Mouse (Mus musculus) MEL (cell line): ENCODE measurements around the gene Vcl. TPM values are rescaled to one million over a fixed set of nuclear protein-coding genes. Genes with fewer than 3 reads are reported as not detected.

Experiments used
- DNase-seq: peaks from one replicate; pipeline ENCODE4 v3.0.0; 2011; ENCODE audit warnings: low read depth, low spot score
- H3K27ac ChIP-seq: 2 replicates; pipeline ENCODE4 v1.5.1; 2012; ENCODE audit warnings: low read depth, mild to moderate bottlenecking, control low read depth, low read length, moderate library complexity; ENCODE audit not compliant: control insufficient read depth
- H3K27me3 ChIP-seq, 2 experiments: fragments of 150-350 bp in 1 of 2; sonication (generic) in 1 of 2; 2 replicates each; pipeline ENCODE4 v1.6.1; 2012; ENCODE audit warnings: low read length in 2 of 2, mild to moderate bottlenecking in 2 of 2, improper control_type of control experiment in 1 of 2, moderate library complexity in 1 of 2; ENCODE audit not compliant: insufficient read depth in 2 of 2, control insufficient read depth in 1 of 2
- H3K36me3 ChIP-seq, 2 experiments: 2 replicates each; pipeline ENCODE4 v1.6.1; 2012 to 2014; ENCODE audit warnings: low read length in 2 of 2, improper control_type of control experiment in 1 of 2, inconsistent platforms in 1 of 2, mild to moderate bottlenecking in 1 of 2; ENCODE audit not compliant: insufficient read depth in 2 of 2, control insufficient read depth in 1 of 2
- H3K4me1 ChIP-seq, 2 experiments: fragments of 150-350 bp in 1 of 2; sonication (generic) in 1 of 2; 2 replicates each; pipeline ENCODE4 v1.6.1; 2012; ENCODE audit warnings: low read length in 2 of 2, improper control_type of control experiment in 1 of 2, mild to moderate bottlenecking in 1 of 2; ENCODE audit not compliant: insufficient read depth in 2 of 2, control insufficient read depth in 1 of 2
- H3K4me3 ChIP-seq, 2 experiments: fragments of 150-350 bp in 1 of 2; sonication (generic) in 1 of 2; 2 replicates each; pipeline ENCODE4 v1.5.1; 2012; ENCODE audit warnings: low read depth in 2 of 2, low read length in 2 of 2, mild to moderate bottlenecking in 2 of 2, moderate library complexity in 2 of 2, control low read depth in 1 of 2, improper control_type of control experiment in 1 of 2; ENCODE audit not compliant: control insufficient read depth in 1 of 2, insufficient read depth in 1 of 2
- H3K79me2 ChIP-seq: 2 replicates; pipeline ENCODE4 v1.6.1; 2012; ENCODE audit warnings: mild to moderate bottlenecking, low read length, moderate library complexity; ENCODE audit not compliant: control insufficient read depth, poor library complexity, insufficient read depth
- H3K9ac ChIP-seq: 2 replicates; pipeline ENCODE4 v1.6.1; 2012; ENCODE audit warnings: low read depth, mild to moderate bottlenecking, control low read depth, low read length, moderate library complexity; ENCODE audit not compliant: control insufficient read depth, poor library complexity, severe bottlenecking
- H3K9me3 ChIP-seq: fragments of 150-350 bp; sonication (generic); replicated peaks from 2 replicates; pipeline ENCODE4 v1.6.1; 2012; ENCODE audit warnings: mild to moderate bottlenecking, low read length, improper control_type of control experiment, moderate library complexity; ENCODE audit not compliant: insufficient read depth
- BHLHE40 ChIP-seq: IDR thresholded peaks from 2 replicates; pipeline ENCODE4 v1.6.1; 2012; ENCODE audit warnings: low read depth, mild to moderate bottlenecking, inconsistent platforms, low read length, improper control_type of control experiment, borderline replicate concordance
- CHD1 ChIP-seq: IDR thresholded peaks from 2 replicates; pipeline ENCODE4 v1.6.1; 2012; ENCODE audit warnings: low read depth, mild to moderate bottlenecking, inconsistent platforms, low read length, improper control_type of control experiment
- CHD2 ChIP-seq: IDR thresholded peaks from 2 replicates; pipeline ENCODE4 v1.6.1; 2011; ENCODE audit warnings: low read length, improper control_type of control experiment
- ELF1 ChIP-seq: IDR thresholded peaks from 2 replicates; pipeline ENCODE4 v1.6.1; 2014; ENCODE audit warnings: low read depth, mild to moderate bottlenecking, inconsistent platforms, low read length, improper control_type of control experiment, moderate library complexity
- GABPA ChIP-seq: IDR thresholded peaks from 2 replicates; pipeline ENCODE4 v1.6.1; 2012; ENCODE audit warnings: low read depth, mild to moderate bottlenecking, inconsistent platforms, low read length, improper control_type of control experiment, moderate library complexity
- GATA1 ChIP-seq: IDR thresholded peaks from 2 replicates; pipeline ENCODE4 v1.6.1; 2011; ENCODE audit warnings: low read depth, low read length, improper control_type of control experiment
- JUND ChIP-seq: IDR thresholded peaks from 2 replicates; pipeline ENCODE4 v1.6.1; 2011; ENCODE audit warnings: low read depth, mild to moderate bottlenecking, improper control_type of control experiment, low read length
- KAT2A ChIP-seq: conservative IDR thresholded peaks from 2 replicates; pipeline ENCODE4 v1.6.1; 2012; ENCODE audit warnings: low read depth, low read length, improper control_type of control experiment, inconsistent platforms
- MAFK ChIP-seq: IDR thresholded peaks from 2 replicates; pipeline ENCODE4 v1.6.1; 2011; ENCODE audit warnings: low read depth, mild to moderate bottlenecking, low read length, improper control_type of control experiment, borderline replicate concordance
- MAX ChIP-seq: IDR thresholded peaks from 2 replicates; pipeline ENCODE4 v1.6.1; 2011; ENCODE audit warnings: low read length, improper control_type of control experiment
- MAZ ChIP-seq: IDR thresholded peaks from 2 replicates; pipeline ENCODE4 v1.6.1; 2012; ENCODE audit warnings: low read depth, mild to moderate bottlenecking, inconsistent platforms, low read length, improper control_type of control experiment
- MEF2A ChIP-seq: IDR thresholded peaks from 2 replicates; pipeline ENCODE4 v1.6.1; 2014; ENCODE audit warnings: low read depth, mild to moderate bottlenecking, inconsistent platforms, low read length, improper control_type of control experiment; ENCODE audit not compliant: poor library complexity, insufficient replicate concordance, severe bottlenecking; ENCODE audit errors: extremely low read depth
- MYB ChIP-seq: IDR thresholded peaks from 2 replicates; pipeline ENCODE4 v1.6.1; 2011; ENCODE audit warnings: mild to moderate bottlenecking, low read depth, low read length, improper control_type of control experiment
- NELFE ChIP-seq: IDR thresholded peaks from 2 replicates; pipeline ENCODE4 v1.6.1; 2011; ENCODE audit warnings: low read depth, low read length, improper control_type of control experiment
- POLR2AphosphoS5 ChIP-seq: IDR thresholded peaks from 2 replicates; pipeline ENCODE4 v1.6.1; 2012; ENCODE audit warnings: low read depth, borderline replicate concordance, mild to moderate bottlenecking, inconsistent platforms, low read length, moderate library complexity, mixed read lengths
- RAD21 ChIP-seq: IDR thresholded peaks from 2 replicates; pipeline ENCODE4 v1.6.1; 2011; ENCODE audit warnings: mild to moderate bottlenecking, low read depth, low read length, improper control_type of control experiment
- SMC3 ChIP-seq: IDR thresholded peaks from 2 replicates; pipeline ENCODE4 v1.6.1; 2011; ENCODE audit warnings: low read depth, low read length, improper control_type of control experiment
- TAL1 ChIP-seq: IDR thresholded peaks from 2 replicates; pipeline ENCODE4 v1.6.1; 2012; ENCODE audit warnings: mild to moderate bottlenecking, inconsistent platforms, low read length, moderate library complexity, mixed read lengths
- TBP ChIP-seq: IDR thresholded peaks from 2 replicates; pipeline ENCODE4 v1.8.0; 2011; ENCODE audit warnings: low read depth, low read length, improper control_type of control experiment
- TCF12 ChIP-seq: IDR thresholded peaks from 2 replicates; pipeline ENCODE4 v1.6.1; 2014; ENCODE audit warnings: low read depth, mild to moderate bottlenecking, inconsistent platforms, low read length, improper control_type of control experiment, moderate library complexity
- UBTF ChIP-seq: IDR thresholded peaks from 2 replicates; pipeline ENCODE4 v1.6.1; 2012; ENCODE audit warnings: low read depth, mild to moderate bottlenecking, inconsistent platforms, low read length, improper control_type of control experiment, moderate library complexity, borderline replicate concordance; ENCODE audit not compliant: insufficient read depth
- ZKSCAN1 ChIP-seq: IDR thresholded peaks from 2 replicates; pipeline ENCODE4 v1.6.1; 2012; ENCODE audit warnings: low read depth, mild to moderate bottlenecking, inconsistent platforms, low read length, improper control_type of control experiment, moderate library complexity
- ZMIZ1 ChIP-seq: IDR thresholded peaks from 2 replicates; pipeline ENCODE4 v1.6.1; 2012; ENCODE audit warnings: low read depth, mild to moderate bottlenecking, inconsistent platforms, low read length, improper control_type of control experiment, moderate library complexity
- polyA plus RNA-seq, 2 experiments: library from polyadenylated mRNA; stranded (reverse) in 1 of 2; unstranded in 1 of 2; fragments of >175 nt in 1 of 2; fragments of >200 nt in 1 of 2; gene quantifications; 2 replicates each; pipeline versions ENCODE4 v1.2.1 to v1.2.4; 2012; ENCODE audit warnings: low replicate concordance in 2 of 2, low read depth in 1 of 2; ENCODE audit not compliant: insufficient read length in 2 of 2, insufficient read depth in 1 of 2, missing spikeins in 1 of 2
- total RNA-seq: library from RNA; depleted of rRNA; stranded (reverse); fragments of 300-350 nt; gene quantifications from 2 replicates; pipeline ENCODE4 v1.2.3, GENCODE M21; 2012

The Vcl gene
- total and polyA plus RNA-seq, 3 experiments, result 11.7 to 30.3 TPM; not detected in 1

DNA sequence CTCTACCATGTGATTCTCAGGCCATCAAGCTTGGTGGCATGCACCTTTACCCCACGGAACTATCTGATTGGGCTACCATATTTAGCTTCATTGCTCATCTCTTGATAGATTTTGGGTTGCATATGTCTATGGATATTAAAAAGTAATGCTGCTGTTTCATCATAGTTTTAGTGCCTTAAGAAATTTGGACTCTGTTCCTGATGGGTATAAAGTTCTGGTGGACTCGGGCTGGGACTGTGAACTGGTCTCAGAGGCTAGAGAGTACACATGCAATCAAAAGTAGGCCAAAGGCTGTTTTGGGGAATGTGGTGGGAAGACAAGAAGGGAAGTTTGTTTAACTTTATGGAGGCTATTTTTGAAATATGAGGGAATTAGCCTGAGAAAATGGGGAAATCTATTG is 16.1 kb downstream of the Vcl start:
- Histone ChIP-seq H3K4me1 (peaks cover 0 to 2% of the 10 kb centered on the region in 2 experiments; a peak in 1 of 4 replicates), H3K27ac (no peak overlapping the region), H3K27me3 (no peaks in the 10 kb centered on the region), H3K4me3 (no peak overlapping the region), H3K9me3 (no peaks in the 10 kb centered on the region), H3K9ac (no peak overlapping the region), H3K36me3 (peaks cover 0 to 9% of the 10 kb centered on the region in 2 experiments; a peak in 2 of 4 replicates), H3K79me2 (peaks cover 1% of the 10 kb centered on the region; the same call in 1 of the 2 replicates)
- DNase-seq, result no peak
- TF ChIP-seq BHLHE40 (no peak), KAT2A (no peak), TAL1 (no peak), RAD21 (no peak), POLR2AphosphoS5 (no peak), TCF12 (no peak), SMC3 (no peak), GABPA (no peak), CHD1 (no peak), JUND (no peak), ELF1 (no peak), ZKSCAN1 (no peak), MEF2A (no peak), ZMIZ1 (no peak), MAFK (no peak), TBP (no peak), MYB (no peak), NELFE (no peak)

DNA sequence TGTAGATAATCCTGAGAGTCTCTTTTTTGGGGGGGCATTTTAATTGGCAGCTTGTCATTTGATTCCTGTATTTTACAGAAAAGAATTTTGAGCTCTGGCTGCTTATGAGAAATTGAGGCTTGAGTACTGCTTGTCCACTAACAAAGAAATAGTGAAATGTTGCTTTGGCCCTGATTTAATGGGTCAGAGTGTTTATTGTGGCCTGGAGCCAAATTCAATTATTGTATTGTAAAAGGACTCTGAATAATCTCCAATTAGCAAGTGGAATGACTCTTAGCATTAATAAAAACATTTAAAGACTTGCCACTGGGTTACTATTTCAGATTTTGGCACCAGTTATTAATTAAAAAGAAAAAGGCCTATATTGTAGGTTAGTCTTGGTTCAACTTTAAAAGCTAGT is 26.8 kb downstream of the Vcl start:
- TF ChIP-seq RAD21 (no peak), MAZ (no peak), UBTF (no peak), MAX (no peak), GATA1 (no peak), ZMIZ1 (no peak), NELFE (no peak), CHD2 (no peak), TAL1 (no peak), CHD1 (no peak)
- H3K36me3 ChIP-seq, result no peaks in the 10 kb centered on the region
- no peak overlapping the region for H3K9ac ChIP-seq
- no peak overlapping the region for H3K4me3 ChIP-seq
- no peaks in the 10 kb centered on the region for H3K79me2 ChIP-seq
- no peaks in the 10 kb centered on the region for H3K9me3 ChIP-seq
- H3K27ac ChIP-seq, result no peak overlapping the region
- no peak for DNase-seq
- H3K4me1 ChIP-seq, result no peaks in the 10 kb centered on the region
- no peaks in the 10 kb centered on the region for H3K27me3 ChIP-seq
